Mouse (Mus musculus) G1E (cell line): ENCODE results near the gene Pld4. TPM values are rescaled to one million over a fixed set of nuclear protein-coding genes. Genes with fewer than 3 reads are reported as not detected.
"Not testable (repeated sequence)": the region's sequence is repeated elsewhere in the genome, so short reads cannot be mapped to it uniquely, and the experiment has no call there.

Experiments
- ATAC-seq: 2 replicates; pipeline ENCODE4 v1.8.0; 2016; ENCODE audit warnings: mild to moderate bottlenecking; ENCODE audit not compliant: insufficient number of reproducible peaks, poor library complexity, low FRiP score, severe bottlenecking; ENCODE audit errors: extremely low read depth
- DNase-seq: peaks from one replicate; pipeline ENCODE4 v3.0.0; 2012; ENCODE audit warnings: low spot score
- H3K27me3 ChIP-seq: 2 replicates; pipeline ENCODE4 v1.6.1; 2012; ENCODE audit warnings: mild to moderate bottlenecking, low read length, inconsistent platforms; ENCODE audit not compliant: insufficient read depth
- H3K36me3 ChIP-seq: replicated peaks from 2 replicates; pipeline ENCODE3; 2012; ENCODE audit warnings: mild to moderate bottlenecking, inconsistent platforms
- H3K4me1 ChIP-seq: 2 replicates; pipeline ENCODE4 v1.6.1; 2012; ENCODE audit warnings: low read depth, low read length, inconsistent platforms, mixed read lengths; ENCODE audit not compliant: insufficient read depth
- H3K4me3 ChIP-seq: 2 replicates; pipeline ENCODE4 v1.5.1; 2012; ENCODE audit warnings: low read depth, mild to moderate bottlenecking, inconsistent platforms, low read length, moderate library complexity, mixed read lengths
- H3K9me3 ChIP-seq: replicated peaks from 2 replicates; pipeline ENCODE4 v1.6.1; 2012; ENCODE audit warnings: inconsistent platforms
- CTCF ChIP-seq: IDR thresholded peaks from 2 replicates; pipeline ENCODE4 v1.5.1; 2012; ENCODE audit warnings: low read depth, low read length, inconsistent platforms, mixed read lengths
- GATA1 ChIP-seq: IDR thresholded peaks from 2 replicates; pipeline ENCODE4 v1.6.1; 2012; ENCODE audit warnings: borderline replicate concordance, low read length, inconsistent platforms, mixed read lengths
- GATA2 ChIP-seq: IDR thresholded peaks from 2 replicates; pipeline ENCODE4 v1.6.1; 2012; ENCODE audit warnings: low read depth, low read length, inconsistent platforms, borderline replicate concordance
- POLR2AphosphoS5 ChIP-seq: IDR thresholded peaks from 2 replicates; pipeline ENCODE4 v1.6.1; 2012; ENCODE audit warnings: low read depth, low read length, inconsistent platforms; ENCODE audit not compliant: insufficient replicate concordance
- TAL1 ChIP-seq: conservative IDR thresholded peaks from 2 replicates; pipeline ENCODE4 v1.6.1; 2012; ENCODE audit warnings: low read depth, low read length, inconsistent platforms, mixed read lengths
- polyA plus RNA-seq: library from polyadenylated mRNA; stranded (reverse); fragments of >175 nt; gene quantifications from 2 replicates; pipeline ENCODE4 v1.2.3, GENCODE M21; 2012
- total RNA-seq, 2 experiments: library from RNA; stranded (forward) in 1 of 2; stranded (reverse) in 1 of 2; fragments of 200-1000 nt in 1 of 2; fragments of >200 nt in 1 of 2; fragmentation: Nextera tagmentation in 1 of 2; gene quantifications; 2 replicates each; pipeline ENCODE4 v1.2.3; 2014 to 2017

The Pld4 gene
- total and polyA plus RNA-seq, 3 experiments = 0.89 to 1.0 TPM; not detected in 1

- DNase-seq (no peak), ATAC-seq (no peak)
- TF ChIP-seq GATA1 (no peak), TAL1 (no peak), POLR2AphosphoS5 (no peak), CTCF (no peak), GATA2 (no peak)
- Histone ChIP-seq H3K4me3 (no peak overlapping the region; the same call in 1 of the 2 replicates), H3K9me3 (no peaks in the 10 kb centered on the region), H3K36me3 (peaks cover 47% of the 10 kb centered on the region), H3K4me1 (peaks cover 34% of the 10 kb centered on the region), H3K27me3 (peaks cover 40% of the 10 kb centered on the region)
Measured at GRCm38 (mm10) chr12:112810092-112810885, 49.8 kb downstream of the Pld4 start.

DNA sequence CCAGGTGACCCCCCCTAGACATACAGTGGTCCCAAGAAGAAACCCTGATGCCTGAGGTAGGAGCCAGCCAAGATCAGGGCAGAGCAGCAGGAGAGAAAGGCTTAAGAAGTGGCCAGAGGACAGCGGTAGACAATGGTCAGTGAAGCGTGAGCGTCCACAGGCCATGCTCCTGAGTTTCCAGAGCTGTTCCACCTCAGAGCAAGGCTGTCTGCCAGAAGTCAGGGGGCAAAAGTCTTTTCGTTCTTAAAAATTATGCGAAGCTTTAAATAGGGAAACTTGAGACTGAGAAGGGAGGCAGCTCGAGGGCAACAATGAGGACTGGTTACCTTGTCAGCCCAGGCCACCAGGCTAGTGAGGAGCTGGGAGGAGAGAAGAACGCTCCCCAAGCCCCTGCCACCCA, 52.9 kb downstream of the Pld4 start:
- no peaks in the 10 kb centered on the region for H3K9me3 ChIP-seq
- DNase-seq (no peak), ATAC-seq (no peak)
- H3K27me3 ChIP-seq = peaks cover 9% of the 10 kb centered on the region
- TF ChIP-seq TAL1 (no peak), GATA2 (no peak), POLR2AphosphoS5 (no peak), GATA1 (no peak), CTCF (no peak)
- peaks cover 32% of the 10 kb centered on the region for H3K4me1 ChIP-seq
- H3K4me3 ChIP-seq = no peak overlapping the region
- peaks cover 78% of the 10 kb centered on the region for H3K36me3 ChIP-seq

DNA sequence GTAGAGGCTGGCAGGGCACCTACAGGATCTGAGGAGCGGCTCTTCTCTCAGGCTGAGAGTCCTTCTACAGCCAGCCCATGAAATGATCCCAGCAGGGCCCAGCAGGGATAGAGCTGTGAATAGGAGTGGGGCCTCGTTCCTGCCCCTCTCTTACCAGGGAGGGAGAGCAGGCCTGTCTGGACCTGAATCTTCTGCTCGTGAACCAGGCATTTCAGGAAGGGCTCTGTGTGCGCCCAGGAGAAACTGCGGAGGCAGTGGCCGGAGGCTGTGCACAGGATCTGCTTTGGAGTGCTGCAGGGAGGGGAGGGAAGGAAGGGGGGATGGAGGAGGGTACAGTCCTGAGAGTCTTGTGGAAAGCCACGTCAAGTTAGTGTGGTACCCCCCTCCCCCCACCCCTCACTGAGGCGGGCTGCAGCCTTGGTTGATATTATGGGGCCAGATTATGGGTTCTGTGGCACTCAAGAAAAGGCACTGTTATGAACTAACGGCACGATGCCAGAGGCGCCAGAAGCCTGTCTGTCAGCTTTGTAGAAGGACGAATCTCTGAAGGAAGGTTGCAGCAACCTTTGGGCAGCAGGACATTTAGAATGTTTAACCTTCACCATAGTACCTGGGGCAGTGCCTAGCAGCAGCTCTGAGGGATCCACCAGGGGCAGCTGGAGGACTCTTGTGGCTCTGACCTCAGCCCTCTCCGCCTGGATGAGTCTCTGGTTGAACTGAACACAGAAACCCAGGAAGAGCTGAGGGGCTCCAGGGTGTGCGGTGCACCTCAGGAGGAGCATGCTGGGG, 54.4 kb downstream of the Pld4 start:
- no peak for ATAC-seq
- no peak for DNase-seq
- no peaks in the 10 kb centered on the region for H3K9me3 ChIP-seq

DNA sequence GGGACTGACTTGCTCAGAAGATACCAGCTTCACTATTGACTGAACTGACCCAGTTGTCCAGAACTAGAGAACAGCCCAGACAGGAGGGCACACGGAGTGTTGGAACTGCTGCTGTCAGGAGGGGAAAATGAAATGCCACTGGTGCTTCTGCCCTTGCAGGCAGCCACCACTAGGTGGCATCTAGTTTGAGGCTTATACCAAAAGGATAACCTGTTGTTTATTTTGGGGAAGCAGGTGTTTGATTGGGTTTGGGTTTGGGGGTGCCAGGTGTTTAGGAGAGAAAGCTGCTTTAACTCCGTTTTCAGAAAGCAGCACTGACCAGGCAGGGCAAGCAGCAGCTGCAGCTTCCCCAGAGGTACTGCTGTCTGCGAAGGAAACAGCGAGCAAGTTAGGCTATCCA, 55.8 kb downstream of the Pld4 start:
- TF ChIP-seq POLR2AphosphoS5 (no peak), TAL1 (no peak), GATA1 (no peak), GATA2 (no peak), CTCF (peak; percentile 96)
- peaks cover 24% of the 10 kb centered on the region for H3K4me1 ChIP-seq
- no peaks in the 10 kb centered on the region for H3K9me3 ChIP-seq
- ATAC-seq (peak; percentile 46; the same call in 1 of the 2 replicates), DNase-seq (peak; percentile 72)
- H3K27me3 ChIP-seq = no peaks in the 10 kb centered on the region
- peaks cover 99% of the 10 kb centered on the region for H3K36me3 ChIP-seq
- H3K4me3 ChIP-seq = no peak overlapping the region

More for the DNA sequence above, 54.4 kb downstream of the Pld4 start:
- Histone ChIP-seq H3K4me1 (peaks cover 23% of the 10 kb centered on the region), H3K4me3 (no peak overlapping the region), H3K36me3 (peaks cover 93% of the 10 kb centered on the region), H3K27me3 (no peaks in the 10 kb centered on the region; the same call in 1 of the 2 replicates)
- TF ChIP-seq TAL1 (no peak), POLR2AphosphoS5 (no peak), CTCF (no peak), GATA1 (no peak), GATA2 (no peak)

- DNase-seq, ATAC-seq: not testable (repeated sequence)
- H3K36me3 ChIP-seq = peaks cover 99% of the 10 kb centered on the region
Measured at GRCm38 (mm10) chr12:112816866-112817265, 56.4 kb downstream of the Pld4 start.

More at GRCm38 (mm10) chr12:112816866-112817265, 56.4 kb downstream of the Pld4 start:
- H3K9me3 ChIP-seq, H3K4me3 ChIP-seq, H3K27me3 ChIP-seq: not testable (repeated sequence)
- peaks cover 30% of the 10 kb centered on the region for H3K4me1 ChIP-seq

Other genes with a start within 250 kb of the Pld4 start
- not detected in 2 replicates for gene Tmem179, start 243.9 kb upstream of the Pld4 start, total RNA-seq (2014; fragmentation: Nextera tagmentation)
- 0.06 TPM in 1 of 2 replicates, not detected in the other for gene Tmem179, start 243.9 kb upstream of the Pld4 start, total RNA-seq (2017)
- 0.02 TPM in 1 of 2 replicates, not detected in the other for gene Tmem179, start 243.9 kb upstream of the Pld4 start, polyA plus RNA-seq
- 4.2 and 5.4 TPM in 2 replicates for gene Inf2, start 171.9 kb upstream of the Pld4 start, total RNA-seq (2014; fragmentation: Nextera tagmentation)
- 2.3 and 2.5 TPM in 2 replicates for gene Inf2, start 171.9 kb upstream of the Pld4 start, total RNA-seq (2017)
- gene Inf2, start 171.9 kb upstream of the Pld4 start, polyA plus RNA-seq = 26.0 and 29.5 TPM in 2 replicates
- gene Adssl1, start 140.6 kb upstream of the Pld4 start, total RNA-seq (2014; fragmentation: Nextera tagmentation) = not detected in 2 replicates
- gene Adssl1, start 140.6 kb upstream of the Pld4 start, total RNA-seq (2017) = 0.06 TPM in 1 of 2 replicates, not detected in the other
- 0.05 TPM in 1 of 2 replicates, not detected in the other for gene Adssl1, start 140.6 kb upstream of the Pld4 start, polyA plus RNA-seq
- gene Siva1, start 116.0 kb upstream of the Pld4 start, total RNA-seq (2014; fragmentation: Nextera tagmentation) = 60.7 and 75.5 TPM in 2 replicates
- gene Siva1, start 116.0 kb upstream of the Pld4 start, total RNA-seq (2017) = 205 and 214 TPM in 2 replicates
- 94.5 and 98.9 TPM in 2 replicates for gene Siva1, start 116.0 kb upstream of the Pld4 start, polyA plus RNA-seq
- 150 and 168 TPM in 2 replicates for gene Akt1, start 85.8 kb upstream of the Pld4 start, total RNA-seq (2014; fragmentation: Nextera tagmentation)
- gene Akt1, start 85.8 kb upstream of the Pld4 start, total RNA-seq (2017) = 121 and 131 TPM in 2 replicates
- gene Akt1, start 85.8 kb upstream of the Pld4 start, polyA plus RNA-seq = 461 and 512 TPM in 2 replicates
- 0.98 TPM in 1 of 2 replicates, not detected in the other for gene Zbtb42, start 81.8 kb upstream of the Pld4 start, total RNA-seq (2014; fragmentation: Nextera tagmentation)
- gene Zbtb42, start 81.8 kb upstream of the Pld4 start, total RNA-seq (2017) = 0.17 and 0.33 TPM in 2 replicates
- gene Zbtb42, start 81.8 kb upstream of the Pld4 start, polyA plus RNA-seq = 0.53 and 0.80 TPM in 2 replicates
- not detected in 2 replicates for gene Cep170b, start 40.2 kb upstream of the Pld4 start, total RNA-seq (2014; fragmentation: Nextera tagmentation)
- gene Cep170b, start 40.2 kb upstream of the Pld4 start, total RNA-seq (2017) = 0.29 and 0.87 TPM in 2 replicates
- gene Cep170b, start 40.2 kb upstream of the Pld4 start, polyA plus RNA-seq = not detected in 2 replicates
- gene Ahnak2, start 42.0 kb downstream of the Pld4 start, total RNA-seq (2014; fragmentation: Nextera tagmentation) = not detected in 2 replicates
- gene Ahnak2, start 42.0 kb downstream of the Pld4 start, total RNA-seq (2017) = 0.17 and 0.22 TPM in 2 replicates
- 0.02 TPM in 2 replicates for gene Ahnak2, start 42.0 kb downstream of the Pld4 start, polyA plus RNA-seq
- gene Clba1, start 48.3 kb downstream of the Pld4 start, total RNA-seq (2014; fragmentation: Nextera tagmentation) = 0.49 and 0.83 TPM in 2 replicates
- 1.5 and 2.8 TPM in 2 replicates for gene Clba1, start 48.3 kb downstream of the Pld4 start, total RNA-seq (2017)
- 5.3 and 7.5 TPM in 2 replicates for gene Clba1, start 48.3 kb downstream of the Pld4 start, polyA plus RNA-seq
- 131 and 140 TPM in 2 replicates for gene Cdca4, start 68.8 kb downstream of the Pld4 start, total RNA-seq (2014; fragmentation: Nextera tagmentation)
- 120 and 124 TPM in 2 replicates for gene Cdca4, start 68.8 kb downstream of the Pld4 start, total RNA-seq (2017)
- gene Cdca4, start 68.8 kb downstream of the Pld4 start, polyA plus RNA-seq = 51.2 and 56.8 TPM in 2 replicates
- gene Gpr132, start 107.6 kb downstream of the Pld4 start, total RNA-seq (2014; fragmentation: Nextera tagmentation) = not detected in 2 replicates
- 0.11 TPM in 1 of 2 replicates, not detected in the other for gene Gpr132, start 107.6 kb downstream of the Pld4 start, total RNA-seq (2017)
- 0.08 and 0.14 TPM in 2 replicates for gene Gpr132, start 107.6 kb downstream of the Pld4 start, polyA plus RNA-seq
- gene Jag2, start 169.1 kb downstream of the Pld4 start, total RNA-seq (2014; fragmentation: Nextera tagmentation) = 1.8 and 3.5 TPM in 2 replicates
- 0.44 and 1.4 TPM in 2 replicates for gene Jag2, start 169.1 kb downstream of the Pld4 start, total RNA-seq (2017)
- gene Jag2, start 169.1 kb downstream of the Pld4 start, polyA plus RNA-seq = 0.60 and 0.62 TPM in 2 replicates
- 6.2 and 9.2 TPM in 2 replicates for gene Nudt14, start 181.5 kb downstream of the Pld4 start, total RNA-seq (2014; fragmentation: Nextera tagmentation)
- gene Nudt14, start 181.5 kb downstream of the Pld4 start, total RNA-seq (2017) = 22.2 and 28.1 TPM in 2 replicates
- 13.3 and 13.7 TPM in 2 replicates for gene Nudt14, start 181.5 kb downstream of the Pld4 start, polyA plus RNA-seq
- gene Btbd6, start 215.8 kb downstream of the Pld4 start, total RNA-seq (2014; fragmentation: Nextera tagmentation) = 9.0 and 15.9 TPM in 2 replicates
- gene Btbd6, start 215.8 kb downstream of the Pld4 start, total RNA-seq (2017) = 10.2 and 11.1 TPM in 2 replicates
- 68.3 and 101 TPM in 2 replicates for gene Btbd6, start 215.8 kb downstream of the Pld4 start, polyA plus RNA-seq
- gene Brf1, start 240.0 kb downstream of the Pld4 start, total RNA-seq (2014; fragmentation: Nextera tagmentation) = 63.4 and 95.9 TPM in 2 replicates
- 76.4 and 77.1 TPM in 2 replicates for gene Brf1, start 240.0 kb downstream of the Pld4 start, total RNA-seq (2017)
- gene Brf1, start 240.0 kb downstream of the Pld4 start, polyA plus RNA-seq = 44.0 and 46.8 TPM in 2 replicates